Mouse (Mus musculus) bone marrow macrophage, adult 2 months (primary cell): ENCODE data around the gene Elovl5.

Experiments used
- CTCF ChIP-seq: IDR thresholded peaks from 2 replicates; pipeline ENCODE4 v1.5.1; 2012; ENCODE audit warnings: low read depth, mild to moderate bottlenecking, low read length, moderate library complexity
- POLR2A ChIP-seq: IDR thresholded peaks from 2 replicates; pipeline ENCODE4 v1.6.1; 2012; ENCODE audit warnings: mild to moderate bottlenecking, low read depth, low read length, borderline replicate concordance

GRCm38 (mm10) chr9:78024823-78025222 is 107.7 kb downstream of the Elovl5 start:
- no peak for TF ChIP-seq POLR2A
- TF ChIP-seq CTCF: peak; percentile 93
